Mouse (Mus musculus): ENCODE data around the gene Gm44790.

DNA sequence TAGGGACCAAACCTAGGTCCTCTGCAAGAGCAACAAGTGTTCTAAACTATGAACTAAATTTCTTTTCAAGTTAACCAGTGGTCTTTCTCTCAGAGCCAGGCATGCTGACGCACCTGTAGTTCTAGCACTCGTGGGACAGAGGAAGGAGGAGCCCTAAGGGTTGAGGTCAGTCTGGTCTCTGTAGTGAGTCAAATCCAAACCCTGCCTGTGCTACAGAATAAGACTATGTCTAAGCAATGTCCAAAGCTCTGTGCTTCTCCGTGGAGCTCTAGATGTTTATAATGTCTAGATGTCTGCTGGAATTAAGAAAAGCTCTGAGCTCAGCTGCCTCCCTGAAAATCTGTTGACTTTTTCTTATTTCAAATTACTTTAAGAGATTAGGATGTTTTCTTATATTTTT is 30.3 kb downstream of the Gm44790 start:
- TF ChIP-seq ZC3H11A (IDR thresholded peaks at IDR 0.05; ENCODE audit: borderline replicate concordance, low read depth, low read length) (no peak), HCFC1 (IDR thresholded peaks at IDR 0.05; ENCODE audit: borderline replicate concordance, insufficient read depth, low read length) (no peak), CHD2 (IDR thresholded peaks at IDR 0.05; ENCODE audit: low read depth, low read length) (no peak), MAFK (IDR thresholded peaks at IDR 0.05; ENCODE audit: insufficient read depth, low read depth, low read length) (no peak), ZNF384 (IDR thresholded peaks at IDR 0.05; ENCODE audit: low read depth, low read length) (no peak)

Data from ES-E14 (cell line).